Mouse (Mus musculus): ENCODE measurements at regions not wholly inside any gene's neighbourhood (a gene's known extent, or its start where the extent isn't known, plus 50 kb on each side); places are given as distances from the start of the nearest gene placed in this dataset.
"Not testable (repeated sequence)": the region's sequence is repeated elsewhere in the genome, so short reads cannot be mapped to it uniquely, and the experiment has no call there.

DNA sequence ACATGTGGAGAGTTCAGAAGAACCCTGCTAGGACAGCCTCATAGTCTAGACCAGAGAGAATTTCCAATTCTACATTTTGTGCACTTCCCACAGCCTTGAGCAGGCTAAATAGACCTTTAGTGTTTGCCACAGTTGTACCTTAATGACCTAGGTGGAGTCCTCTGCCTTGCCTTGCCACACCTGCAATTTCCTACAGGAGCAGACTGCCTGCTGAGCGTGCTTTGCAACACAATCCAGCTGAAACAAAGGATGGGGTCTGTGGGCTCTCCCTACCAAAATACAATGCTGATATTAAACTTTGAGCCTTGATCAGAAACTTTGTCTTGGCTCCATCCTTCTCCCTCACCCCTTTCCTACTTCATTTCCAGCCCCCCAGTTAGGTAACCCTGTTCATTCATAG lies 326.0 kb upstream of the Snx7 start:
- Histone ChIP-seq H3K9me3 (no peaks in the 10 kb centered on the region), H3K4me3 (replicated peaks) (no peak overlapping the region), H3K9ac (no peak overlapping the region), H3K27me3 (no peaks in the 10 kb centered on the region), H3K36me3 (replicated peaks) (no peaks in the 10 kb centered on the region), H3K4me1 (no peaks in the 10 kb centered on the region), H3K4me2 (no peak overlapping the region), H3K27ac (no peak overlapping the region)
- 38% methylated on average over 1 of the region's 1 CpGs for WGBS
- ATAC-seq (ENCODE audit: low FRiP score), result no peak

DNA sequence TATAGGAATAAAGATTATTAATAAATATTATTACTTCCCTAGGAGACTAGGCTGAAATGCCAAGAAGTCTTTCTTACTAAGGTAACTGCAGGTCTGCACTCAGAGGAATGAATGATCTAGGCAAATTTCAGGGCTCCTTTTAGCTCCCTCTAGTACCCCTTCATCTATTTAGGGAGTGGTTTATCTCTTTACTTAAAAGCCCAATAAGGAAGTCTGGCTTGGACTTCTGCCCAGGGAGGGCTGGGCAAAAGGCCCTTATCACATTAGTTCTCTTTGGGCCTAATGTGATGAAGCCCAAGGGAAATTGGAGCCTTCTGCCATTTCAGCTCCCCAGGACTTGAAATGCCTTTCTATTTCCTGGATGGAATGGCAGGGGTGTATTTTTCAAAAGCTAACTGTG lies 320.6 kb upstream of the Snx7 start:
- H3K4me3 ChIP-seq (replicated peaks), result no peak overlapping the region
- no peaks in the 10 kb centered on the region for H3K27me3 ChIP-seq
- no peak overlapping the region for H3K4me2 ChIP-seq
- no peak overlapping the region for H3K27ac ChIP-seq
- no peak for ATAC-seq (ENCODE audit: low FRiP score)
- H3K9ac ChIP-seq, result no peak overlapping the region
- H3K9me3 ChIP-seq, result no peaks in the 10 kb centered on the region
- H3K36me3 ChIP-seq (replicated peaks), result no peaks in the 10 kb centered on the region
- H3K4me1 ChIP-seq, result no peaks in the 10 kb centered on the region

DNA sequence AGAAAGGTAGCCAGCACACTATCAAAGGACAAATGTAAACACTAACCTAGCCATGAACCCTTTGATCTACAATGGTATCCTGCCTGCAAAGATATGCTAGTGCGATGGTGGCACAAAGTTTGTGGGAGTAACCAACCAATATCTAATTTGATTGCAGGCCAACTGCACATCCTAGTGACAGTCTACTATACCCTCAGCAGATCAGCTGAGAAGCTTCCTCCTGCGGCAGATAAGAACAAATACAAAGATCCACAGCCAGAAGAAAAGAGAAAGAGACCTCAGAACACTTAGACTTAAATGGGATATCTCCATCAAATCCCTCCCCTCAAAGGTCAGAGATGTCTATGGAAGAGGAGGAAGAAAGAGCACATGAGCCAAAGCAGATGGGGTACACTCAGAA lies 308.7 kb upstream of the Snx7 start:
- H3K4me1 ChIP-seq, result no peaks in the 10 kb centered on the region
- H3K4me3 ChIP-seq (replicated peaks), result no peak overlapping the region
- ATAC-seq (ENCODE audit: low FRiP score), result no peak
- H3K27ac ChIP-seq, result no peak overlapping the region
- no peaks in the 10 kb centered on the region for H3K36me3 ChIP-seq (replicated peaks)
- WGBS, result 93% methylated on average over 2 of the region's 2 CpGs
- H3K9me3 ChIP-seq, result no peaks in the 10 kb centered on the region
- H3K4me2 ChIP-seq, result no peak overlapping the region
- no peak overlapping the region for H3K9ac ChIP-seq
- no peaks in the 10 kb centered on the region for H3K27me3 ChIP-seq

DNA sequence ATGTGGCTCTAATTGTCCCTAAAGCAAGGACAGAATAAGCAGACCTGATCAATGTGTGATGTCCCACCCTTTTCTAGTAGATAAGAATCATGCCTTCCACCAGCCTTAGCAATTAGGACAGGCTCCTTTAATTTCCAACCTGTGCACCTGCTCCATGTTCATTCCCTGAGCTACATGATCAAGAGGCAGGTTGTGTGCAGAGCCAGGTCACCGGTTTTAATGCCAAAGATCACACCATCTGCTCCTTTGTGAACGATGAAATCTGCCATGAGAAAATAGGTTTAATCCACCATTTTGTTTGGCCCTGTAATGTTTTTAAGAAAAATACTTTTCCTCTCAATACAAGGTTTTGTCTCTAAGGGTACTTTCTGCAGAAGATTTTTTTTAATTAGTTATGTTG lies 294.2 kb upstream of the Snx7 start:
- Histone ChIP-seq H3K27ac (no peak overlapping the region), H3K4me2 (no peak overlapping the region), H3K36me3 (replicated peaks) (no peaks in the 10 kb centered on the region), H3K27me3 (no peaks in the 10 kb centered on the region), H3K4me1 (no peaks in the 10 kb centered on the region), H3K9me3 (no peaks in the 10 kb centered on the region), H3K9ac (no peak overlapping the region), H3K4me3 (replicated peaks) (no peak overlapping the region)
- 80% methylated on average over 2 of the region's 2 CpGs for WGBS
- no peak for ATAC-seq (ENCODE audit: low FRiP score)

DNA sequence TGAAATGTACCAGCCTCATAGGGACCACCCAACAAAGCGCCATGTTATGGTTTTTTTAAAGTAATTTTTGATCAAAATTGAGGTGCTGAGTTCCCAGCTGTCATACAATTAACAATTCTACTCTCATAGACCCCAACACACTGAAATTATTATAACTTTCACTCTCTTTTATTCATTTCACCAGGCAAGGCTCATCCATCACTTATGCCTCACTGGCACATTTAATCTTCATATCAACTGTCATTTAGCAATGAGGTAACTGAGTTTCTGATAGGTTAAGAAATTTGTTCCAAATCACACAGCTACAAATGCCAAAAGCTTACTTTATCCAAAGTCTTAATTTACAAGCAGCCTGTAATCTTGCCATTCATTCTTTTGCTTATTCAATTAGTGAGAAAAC lies 276.1 kb upstream of the Snx7 start:
- WGBS, result 91% methylated on average over 1 of the region's 1 CpGs
- Histone ChIP-seq H3K4me2 (no peak overlapping the region), H3K27me3 (no peaks in the 10 kb centered on the region), H3K4me1 (no peaks in the 10 kb centered on the region), H3K9me3 (no peaks in the 10 kb centered on the region), H3K9ac (no peak overlapping the region), H3K27ac (no peak overlapping the region), H3K36me3 (replicated peaks) (no peaks in the 10 kb centered on the region), H3K4me3 (replicated peaks) (no peak overlapping the region)
- no peak for ATAC-seq (ENCODE audit: low FRiP score)

DNA sequence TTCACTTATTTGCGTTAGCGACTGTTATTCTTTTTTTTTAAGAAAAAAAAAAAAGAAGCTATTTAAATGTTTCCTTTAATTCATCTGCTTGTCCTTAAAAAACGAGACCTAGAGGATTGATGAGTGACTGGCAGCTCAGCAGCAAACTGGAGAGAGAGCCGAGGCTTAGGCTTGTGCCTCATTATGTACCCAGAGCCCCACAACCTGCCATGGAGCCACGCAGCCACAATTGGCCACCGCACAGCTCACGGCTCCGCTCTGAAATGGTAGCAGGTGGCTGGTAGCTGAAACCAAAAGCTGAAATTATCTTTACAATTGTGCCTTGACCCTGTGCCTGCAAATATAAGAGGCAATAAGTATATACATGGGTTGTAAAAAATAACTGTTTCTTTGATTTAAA lies 273.0 kb upstream of the Snx7 start:
- H3K27me3 ChIP-seq, result no peaks in the 10 kb centered on the region
- WGBS, result 66% methylated on average over 8 of the region's 8 CpGs
- no peaks in the 10 kb centered on the region for H3K9me3 ChIP-seq
- H3K27ac ChIP-seq, result no peak overlapping the region
- no peak overlapping the region for H3K4me3 ChIP-seq (replicated peaks)
- H3K4me2 ChIP-seq, result no peak overlapping the region
- no peak overlapping the region for H3K9ac ChIP-seq
- ATAC-seq (ENCODE audit: low FRiP score), result no peak
- no peaks in the 10 kb centered on the region for H3K36me3 ChIP-seq (replicated peaks)
- no peaks in the 10 kb centered on the region for H3K4me1 ChIP-seq

DNA sequence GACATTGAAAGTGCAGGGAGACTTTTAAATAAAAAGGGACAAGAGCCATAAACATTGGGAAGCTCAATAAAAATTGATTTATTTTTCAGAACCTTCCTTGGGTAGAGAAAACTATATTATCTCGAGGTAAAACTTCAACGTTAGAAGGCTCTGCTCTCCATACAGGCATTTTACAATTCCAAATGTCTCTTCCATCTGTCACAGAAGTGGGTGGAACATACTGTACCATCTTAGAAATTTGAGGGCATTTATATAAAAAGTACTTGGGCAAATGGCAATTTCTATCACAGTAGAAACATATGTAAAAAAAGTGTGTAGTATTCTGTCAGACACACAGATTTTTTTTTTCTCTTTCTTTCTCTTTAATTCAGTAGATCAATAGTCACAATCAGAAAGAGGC lies 271.4 kb upstream of the Snx7 start:
- no peak overlapping the region for H3K4me2 ChIP-seq
- WGBS, result 92% methylated on average over 2 of the region's 2 CpGs
- ATAC-seq (ENCODE audit: low FRiP score), result no peak
- no peak overlapping the region for H3K27ac ChIP-seq
- H3K4me3 ChIP-seq (replicated peaks), result no peak overlapping the region
- H3K27me3 ChIP-seq, result no peaks in the 10 kb centered on the region
- H3K9ac ChIP-seq, result no peak overlapping the region
- H3K36me3 ChIP-seq (replicated peaks), result no peaks in the 10 kb centered on the region
- no peaks in the 10 kb centered on the region for H3K4me1 ChIP-seq
- H3K9me3 ChIP-seq, result no peaks in the 10 kb centered on the region

DNA sequence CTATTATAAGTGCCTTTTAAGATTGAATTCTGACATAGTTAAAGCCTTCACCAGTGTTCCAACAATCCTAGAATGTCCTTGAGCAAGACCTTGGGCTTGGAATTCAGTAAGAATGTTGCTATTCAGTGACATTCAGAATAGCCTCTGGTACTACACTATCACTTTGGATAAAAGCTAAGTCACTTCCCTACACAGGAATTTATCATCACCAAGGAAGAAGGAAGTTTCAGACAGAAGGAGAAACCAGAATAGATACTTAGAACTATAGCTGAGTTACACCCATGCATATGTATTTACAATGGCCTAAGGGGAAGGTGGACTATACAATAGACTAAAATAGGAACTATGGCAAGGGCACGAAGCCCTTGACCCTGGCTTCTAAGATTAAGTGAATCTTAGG lies 259.6 kb upstream of the Snx7 start:
- H3K4me3 ChIP-seq (replicated peaks); H3K4me1 ChIP-seq; H3K9me3 ChIP-seq; H3K4me2 ChIP-seq; H3K27me3 ChIP-seq; H3K9ac ChIP-seq; H3K27ac ChIP-seq; H3K36me3 ChIP-seq (replicated peaks); ATAC-seq (ENCODE audit: low FRiP score): not testable (repeated sequence)
- WGBS, result 95% methylated on average over 1 of the region's 1 CpGs

DNA sequence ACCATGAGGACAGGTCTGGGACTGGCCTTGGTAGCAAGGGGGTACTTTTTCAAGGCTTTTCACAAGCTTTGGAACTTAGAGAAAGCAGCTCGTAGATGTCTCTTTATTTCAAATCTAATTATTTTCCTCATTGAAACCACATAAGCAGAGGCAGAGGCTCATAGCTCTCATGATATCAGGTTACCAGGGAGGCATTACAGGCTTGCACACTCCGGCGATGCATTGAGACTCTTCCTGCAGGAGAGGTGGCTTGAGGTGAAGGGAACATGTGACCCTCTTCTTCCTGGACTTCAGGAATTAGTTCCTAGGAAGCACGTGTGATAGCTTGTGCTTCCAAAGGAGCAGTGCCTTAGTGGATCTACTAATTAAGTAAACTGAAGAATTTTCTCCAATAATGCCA lies 233.9 kb upstream of the Snx7 start:
- H3K27ac ChIP-seq, result no peak overlapping the region
- ATAC-seq (ENCODE audit: low FRiP score), result no peak
- no peak overlapping the region for H3K4me2 ChIP-seq
- no peaks in the 10 kb centered on the region for H3K27me3 ChIP-seq
- H3K9me3 ChIP-seq, result no peaks in the 10 kb centered on the region
- WGBS, result 73% methylated on average over 4 of the region's 4 CpGs
- no peak overlapping the region for H3K9ac ChIP-seq
- H3K4me1 ChIP-seq, result no peaks in the 10 kb centered on the region
- no peak overlapping the region for H3K4me3 ChIP-seq (replicated peaks)
- H3K36me3 ChIP-seq (replicated peaks), result no peaks in the 10 kb centered on the region

DNA sequence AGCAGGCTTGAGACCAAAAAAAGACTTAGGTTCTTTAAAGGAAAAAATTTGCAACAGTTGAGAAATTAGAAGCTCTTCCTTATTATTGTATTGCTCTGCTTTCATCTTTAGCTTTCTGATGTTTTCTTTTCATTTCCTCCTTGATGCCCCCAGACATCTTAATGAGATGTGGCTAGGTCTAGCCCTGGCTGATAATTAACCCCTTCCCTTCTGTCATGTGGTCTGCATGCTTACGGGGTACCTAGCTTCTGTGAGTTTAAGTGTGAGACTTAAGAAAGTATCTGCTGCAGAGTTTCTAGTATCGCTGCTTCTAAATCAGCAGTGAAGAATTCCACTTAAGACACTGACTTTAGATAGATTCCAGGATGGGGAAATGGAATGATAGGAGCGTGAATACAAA lies 215.8 kb upstream of the Snx7 start:
- Histone ChIP-seq H3K4me2 (no peak overlapping the region), H3K4me1 (no peaks in the 10 kb centered on the region), H3K36me3 (replicated peaks) (no peaks in the 10 kb centered on the region), H3K27ac (no peak overlapping the region), H3K9ac (no peak overlapping the region), H3K9me3 (no peaks in the 10 kb centered on the region), H3K27me3 (no peaks in the 10 kb centered on the region), H3K4me3 (replicated peaks) (no peak overlapping the region)
- WGBS, result 84% methylated on average over 3 of the region's 3 CpGs
- ATAC-seq (ENCODE audit: low FRiP score), result no peak

DNA sequence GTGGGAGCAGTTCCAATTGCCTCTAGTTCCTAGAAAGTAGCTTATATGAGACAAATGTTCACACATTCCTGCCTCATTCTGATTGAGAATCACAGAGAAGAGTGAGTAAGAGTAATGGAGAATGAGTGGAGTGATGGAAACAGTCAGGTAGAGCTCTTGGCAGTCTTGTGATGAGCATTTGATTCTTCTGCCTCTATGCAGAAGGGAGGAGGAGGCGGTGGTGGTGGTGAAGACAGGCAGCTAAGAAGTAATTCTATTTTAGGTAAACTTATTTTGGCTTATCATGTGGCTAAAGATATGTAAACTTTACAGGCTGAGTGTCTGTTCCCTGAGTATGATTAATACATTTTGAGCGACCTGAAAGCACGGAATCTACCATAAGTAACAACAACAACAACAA lies 203.6 kb upstream of the Snx7 start:
- Histone ChIP-seq H3K9ac (no peak overlapping the region), H3K27ac (no peak overlapping the region), H3K27me3 (no peaks in the 10 kb centered on the region), H3K4me2 (no peak overlapping the region), H3K4me3 (replicated peaks) (no peak overlapping the region), H3K36me3 (replicated peaks) (no peaks in the 10 kb centered on the region), H3K9me3 (no peaks in the 10 kb centered on the region), H3K4me1 (no peaks in the 10 kb centered on the region)
- ATAC-seq (ENCODE audit: low FRiP score), result no peak
- WGBS, result 88% methylated on average over 3 of the region's 3 CpGs

DNA sequence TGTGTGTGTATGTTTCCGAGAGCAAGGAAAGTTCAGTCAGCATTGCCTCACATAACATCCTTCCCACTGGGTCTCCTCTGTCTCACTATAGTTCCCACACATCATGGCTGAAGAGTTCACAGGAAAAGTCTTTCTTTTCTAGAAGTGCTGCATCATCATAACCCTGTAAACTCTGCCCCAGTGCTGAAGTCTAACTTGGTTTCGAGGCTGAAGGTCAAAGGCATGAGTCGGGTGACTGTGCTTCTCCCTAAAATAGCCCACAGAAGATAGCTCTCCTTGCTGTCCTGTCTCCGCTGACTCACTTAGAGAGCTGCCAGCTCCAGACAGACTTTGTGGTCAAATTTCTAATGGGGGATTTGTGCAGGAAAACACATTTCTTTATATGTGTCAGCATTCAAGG lies 201.4 kb upstream of the Snx7 start:
- H3K4me3 ChIP-seq (replicated peaks), result no peak overlapping the region
- no peaks in the 10 kb centered on the region for H3K4me1 ChIP-seq
- no peak overlapping the region for H3K4me2 ChIP-seq
- H3K9ac ChIP-seq, result no peak overlapping the region
- no peaks in the 10 kb centered on the region for H3K9me3 ChIP-seq
- no peaks in the 10 kb centered on the region for H3K27me3 ChIP-seq
- 85% methylated on average over 4 of the region's 4 CpGs for WGBS
- no peak overlapping the region for H3K27ac ChIP-seq
- ATAC-seq (ENCODE audit: low FRiP score), result no peak
- no peaks in the 10 kb centered on the region for H3K36me3 ChIP-seq (replicated peaks)

DNA sequence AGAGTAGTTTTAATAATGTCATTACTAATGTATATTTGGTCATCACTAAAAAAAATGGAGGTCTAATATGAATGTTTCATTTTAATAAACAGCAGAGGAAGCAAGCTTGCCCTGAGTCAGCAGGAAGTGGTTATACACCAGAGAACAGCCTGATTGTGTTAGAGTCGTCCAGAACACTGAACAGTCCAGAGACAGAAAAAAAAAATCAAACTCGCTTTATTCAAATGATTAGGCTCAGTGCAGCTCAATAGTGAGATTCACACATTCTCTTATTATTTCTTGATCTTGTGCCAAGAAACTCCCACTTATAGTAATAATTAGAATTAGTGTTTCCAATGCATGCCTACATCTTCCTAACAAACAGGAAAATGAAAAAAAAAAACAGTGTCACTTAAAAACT lies 194.9 kb upstream of the Snx7 start:
- no peak overlapping the region for H3K4me2 ChIP-seq
- no peaks in the 10 kb centered on the region for H3K4me1 ChIP-seq
- H3K4me3 ChIP-seq (replicated peaks), result no peak overlapping the region
- no peaks in the 10 kb centered on the region for H3K36me3 ChIP-seq (replicated peaks)
- no peak overlapping the region for H3K27ac ChIP-seq
- H3K9ac ChIP-seq, result no peak overlapping the region
- ATAC-seq (ENCODE audit: low FRiP score), result 0 out of 2 replicates have a peak, but pooled peaks have one; percentile 46
- H3K27me3 ChIP-seq, result no peaks in the 10 kb centered on the region
- no peaks in the 10 kb centered on the region for H3K9me3 ChIP-seq
- 38% methylated on average over 2 of the region's 2 CpGs for WGBS

DNA sequence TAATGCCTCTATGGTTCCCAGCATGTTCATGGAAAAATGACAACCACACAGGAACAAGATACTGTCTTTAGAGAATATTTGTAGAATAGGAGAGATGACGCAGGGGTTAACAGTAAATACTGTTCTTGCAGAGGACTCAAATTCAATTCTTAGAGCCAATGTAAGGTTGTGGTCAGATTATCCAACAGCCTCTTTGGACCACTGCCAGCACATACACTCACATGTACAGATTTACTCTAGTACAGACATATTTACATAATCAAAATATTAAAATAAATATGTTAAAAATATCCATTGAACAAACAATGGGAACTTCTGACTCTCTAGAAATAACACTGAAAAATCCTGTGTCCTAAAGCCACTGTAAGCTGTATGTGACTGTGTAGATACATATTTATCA lies 193.8 kb upstream of the Snx7 start:
- Histone ChIP-seq H3K27ac (no peak overlapping the region), H3K9ac (no peak overlapping the region), H3K9me3 (no peaks in the 10 kb centered on the region), H3K36me3 (replicated peaks) (no peaks in the 10 kb centered on the region), H3K4me3 (replicated peaks) (no peak overlapping the region), H3K4me1 (no peaks in the 10 kb centered on the region), H3K27me3 (no peaks in the 10 kb centered on the region), H3K4me2 (no peak overlapping the region)
- 89% methylated on average over 1 of the region's 1 CpGs for WGBS
- ATAC-seq (ENCODE audit: low FRiP score), result no peak
